10 mouse cellular contexts compared by ENCODE assay signal in genomic region chr13:114457567-114458120, GRCm38 (mm10). TPM values are rescaled to one million over a fixed set of nuclear protein-coding genes. Genes with fewer than 3 reads are reported as not detected.
DNase-seq lines count a peak whose midpoint lies in the region; ATAC-seq and TF ChIP-seq lines count a peak whose summit lies in the region.
"Had no signal": no experiment of that assay in that cellular context is flagged by ENCODE, and none has a peak within 500 bp of the region (broad histone marks: within the 10 kb centered on the region; RNA-seq: fewer than 3 reads in every experiment).

No protein-coding gene starts in this region.

- H3K4me1 ChIP-seq in heart, embryonic 12.5 days (replicated peaks): peaks cover 16% of the 10 kb centered on the region
- H3K4me1 ChIP-seq in ES-Bruce4 (ENCODE audit: control insufficient read depth, insufficient read depth, low read length): no peaks in the 10 kb centered on the region
- H3K4me1 ChIP-seq in forebrain, embryonic 15.5 days: peaks cover 43% of the 10 kb centered on the region
- no peaks in the 10 kb centered on the region; the same call in 1 of the 2 replicates for H3K4me1 ChIP-seq in liver, embryonic 15.5 days (replicated peaks)

- no peak for TF ChIP-seq EP300 in ES-Bruce4 (IDR thresholded peaks at IDR 0.05; ENCODE audit: insufficient read depth, low read depth, low read length)

- H3K4me3 ChIP-seq in heart, embryonic 12.5 days: peak overlapping the region; percentile 69
- H3K4me3 ChIP-seq in ES-Bruce4 (ENCODE audit: low read depth, low read length): peak overlapping the region; percentile 67; the same call in 1 of the 2 replicates
- H3K4me3 ChIP-seq in forebrain, embryonic 15.5 days: peak overlapping the region; percentile 64
- H3K4me3 ChIP-seq in liver, embryonic 15.5 days (replicated peaks): peak overlapping the region; percentile 54

- no peaks in the 10 kb centered on the region for H3K9me3 ChIP-seq in heart, embryonic 12.5 days (replicated peaks)
- H3K9me3 ChIP-seq in ES-Bruce4 (replicated peaks; ENCODE audit: control insufficient read depth, insufficient read depth, low read length, poor library complexity, severe bottlenecking): no peaks in the 10 kb centered on the region
- H3K9me3 ChIP-seq in forebrain, embryonic 15.5 days: no peaks in the 10 kb centered on the region
- no peaks in the 10 kb centered on the region for H3K9me3 ChIP-seq in liver, embryonic 15.5 days (replicated peaks)

- TF ChIP-seq CTCF in ES-Bruce4 (IDR thresholded peaks at IDR 0.05; ENCODE audit: low read depth, low read length): no peak

- peak overlapping the region; percentile 62; the same call in 1 of the 2 replicates for H3K9ac ChIP-seq in heart, embryonic 12.5 days
- H3K9ac ChIP-seq in ES-Bruce4 (ENCODE audit: low read depth, poor library complexity, severe bottlenecking): 0 out of 2 replicates have a peak overlapping the region, but pooled peaks have one; percentile 18
- peak overlapping the region; percentile 22; the same call in 1 of the 2 replicates for H3K9ac ChIP-seq in forebrain, embryonic 15.5 days (replicated peaks)
- no peak overlapping the region for H3K9ac ChIP-seq in liver, embryonic 15.5 days

- WGBS in heart, embryonic 12.5 days: 1% methylated on average over 15 of the region's 15 CpGs
- WGBS in forebrain, embryonic 15.5 days: 3% methylated on average over 15 of the region's 15 CpGs
- under 1% methylated on average over 15 of the region's 15 CpGs for WGBS in liver, embryonic 15.5 days (ENCODE audit: insufficient replicate concordance)

- peaks cover 26% of the 10 kb centered on the region for H3K27me3 ChIP-seq in heart, embryonic 12.5 days (replicated peaks)
- H3K27me3 ChIP-seq in ES-Bruce4 (ENCODE audit: control insufficient read depth, insufficient read depth, low read length, poor library complexity, severe bottlenecking): peaks cover 25% of the 10 kb centered on the region
- peaks cover 29% of the 10 kb centered on the region for H3K27me3 ChIP-seq in forebrain, embryonic 15.5 days
- peaks cover 82% of the 10 kb centered on the region for H3K27me3 ChIP-seq in liver, embryonic 15.5 days
- H3K27me3 ChIP-seq: CH12.LX had no signal

- DNase-seq in heart, adult 9 months (ENCODE audit: low spot score in 2 of 2): no peak
- DNase-seq in cerebellum, postnatal 4 days (ENCODE audit: low spot score in 2 of 2): no peak
- no peak for DNase-seq in layer of hippocampus, postnatal 25 days (ENCODE audit: extremely low spot score in 1 of 2, low spot score in 1 of 2)
- DNase-seq: cerebellum, adult 9-11 months had no signal

- no peak overlapping the region for H3K27ac ChIP-seq in heart, embryonic 12.5 days (ENCODE audit: poor library complexity, severe bottlenecking)
- H3K27ac ChIP-seq in ES-Bruce4 (ENCODE audit: insufficient read depth, low read length): no peak overlapping the region
- H3K27ac ChIP-seq in forebrain, embryonic 15.5 days (replicated peaks): no peak overlapping the region
- H3K27ac ChIP-seq in liver, embryonic 15.5 days (replicated peaks): no peak overlapping the region

- no peaks in the 10 kb centered on the region for H3K36me3 ChIP-seq in heart, embryonic 12.5 days
- no peaks in the 10 kb centered on the region for H3K36me3 ChIP-seq in ES-Bruce4 (ENCODE audit: control insufficient read depth, insufficient read depth, low read length, poor library complexity, severe bottlenecking)
- no peaks in the 10 kb centered on the region for H3K36me3 ChIP-seq in forebrain, embryonic 15.5 days
- no peaks in the 10 kb centered on the region for H3K36me3 ChIP-seq in liver, embryonic 15.5 days (replicated peaks)

- peak overlapping the region; percentile 98 for H3K4me2 ChIP-seq in heart, embryonic 12.5 days
- peak overlapping the region; percentile 99 for H3K4me2 ChIP-seq in forebrain, embryonic 15.5 days (replicated peaks)
- peak overlapping the region; percentile 64 for H3K4me2 ChIP-seq in liver, embryonic 15.5 days

- no peak for TF ChIP-seq POLR2A in ES-Bruce4 (IDR thresholded peaks at IDR 0.05; ENCODE audit: insufficient read depth, low read length)

- no peak for ATAC-seq in heart, embryonic 12.5 days (ENCODE audit: insufficient number of reproducible peaks, low FRiP score)
- ATAC-seq in forebrain, embryonic 15.5 days (replicated peaks): no peak
- ATAC-seq in liver, embryonic 15.5 days (ENCODE audit: insufficient read depth): no peak
- ATAC-seq in erythroid progenitor cell, adult 5-6 weeks (replicated peaks; ENCODE audit: low FRiP score, poor library complexity, severe bottlenecking): no peak

RNA-seq across cellular contexts. Expression of gene Fst, which starts 1.1 kb away (rescaled TPM):
- 9.1 and 11.4 TPM in 2 replicates for polyA plus RNA-seq in heart, embryonic 12.5 days (2016; fragmentation: Nextera tagmentation; extraction: Ambion mirVana)
- polyA plus RNA-seq in ES-Bruce4 (2011; ENCODE audit: insufficient read depth, insufficient read length, low read depth, missing spikeins): 3.2 and 3.6 TPM in 2 replicates
- 11.8 and 14.3 TPM in 2 replicates for polyA plus RNA-seq in forebrain, embryonic 15.5 days (2015; fragmentation: Nextera tagmentation; extraction: Ambion mirVana)
- polyA plus RNA-seq in liver, embryonic 15.5 days (2015; fragmentation: Nextera tagmentation; extraction: Ambion mirVana): 5.9 and 6.6 TPM in 2 replicates
- not detected in 2 replicates for total RNA-seq in erythroid progenitor cell, adult 5-6 weeks (2015; ENCODE audit: low replicate concordance)
- not detected in 2 replicates for total RNA-seq in erythroid progenitor cell, adult 5-6 weeks (2017; ENCODE audit: low replicate concordance)
- total RNA-seq in layer of hippocampus, postnatal 25 days (2021): 1 to 10 TPM; 4.1 to 4.4 TPM
- total RNA-seq: CH12.LX had no signal
